Mouse (Mus musculus) hindbrain, postnatal 0 days (tissue): ENCODE measurements around the gene Plpp4. TPM values are rescaled to one million over a fixed set of nuclear protein-coding genes. Genes with fewer than 3 reads are reported as not detected.
A peak's percentile ranks its signal among the peaks of the same experiment; 100 is the strongest.

ENCODE experiments used
- ATAC-seq: fragments of 200-750 bp; cut with Nextera tagmentation; 2 replicates; pipeline ENCODE4 v1.8.0; 2017; ENCODE audit warnings: mild to moderate bottlenecking, moderate TSS enrichment, moderate library complexity
- DNase-seq: peaks from one replicate; pipeline ENCODE4 v3.0.0-alpha.2; 2015; ENCODE audit warnings: low spot score
- H3K27ac ChIP-seq: fragments of 300-500 bp; sonication (generic); 2 replicates; pipeline ENCODE4 v1.5.1; 2014; ENCODE audit warnings: mild to moderate bottlenecking
- H3K27me3 ChIP-seq: fragments of 300-500 bp; sonication (generic); 2 replicates; pipeline ENCODE4 v1.6.1; 2014; ENCODE audit warnings: low read length, mixed read lengths; ENCODE audit not compliant: insufficient read depth
- H3K36me3 ChIP-seq: fragments of 300-500 bp; sonication (generic); 2 replicates; pipeline ENCODE4 v1.6.1; 2014; ENCODE audit warnings: low read length, mixed read lengths; ENCODE audit not compliant: insufficient read depth
- H3K4me1 ChIP-seq: fragments of 300-500 bp; sonication (generic); 2 replicates; pipeline ENCODE4 v1.6.1; 2014; ENCODE audit warnings: antibody characterized with exemption, low read length, mixed read lengths; ENCODE audit not compliant: insufficient read depth
- H3K4me2 ChIP-seq: fragments of 300-500 bp; sonication (generic); 2 replicates; pipeline ENCODE4 v1.6.1; 2014; ENCODE audit warnings: low read depth, mild to moderate bottlenecking, low read length, moderate library complexity, mixed read lengths
- H3K4me3 ChIP-seq: fragments of 300-500 bp; sonication (generic); 2 replicates; pipeline ENCODE4 v1.5.1; 2014; ENCODE audit warnings: low read length
- H3K9ac ChIP-seq: fragments of 300-500 bp; sonication (generic); replicated peaks from 2 replicates; pipeline ENCODE4 v1.6.1; 2014; ENCODE audit warnings: mild to moderate bottlenecking, low read length, moderate library complexity, mixed read lengths
- H3K9me3 ChIP-seq: fragments of 300-500 bp; sonication (generic); 2 replicates; pipeline ENCODE4 v1.6.1; 2016; ENCODE audit warnings: low read length, mixed read lengths
- CTCF ChIP-seq: IDR thresholded peaks from 2 replicates; pipeline ENCODE4 v1.5.1; 2016; ENCODE audit warnings: antibody characterized with exemption, control low read depth, low read depth
- WGBS: fragments of 180-500 bp; shearing (Covaris S2); extraction: QIAGEN DNeasy Blood & Tissue Kit; methylation state at CpG from one replicate; pipeline ENCODE4 v1.1.7; 2014; 5-methylcytosine and 5-hydroxymethylcytosine counted together
- polyA plus RNA-seq: library from polyadenylated mRNA; unstranded; fragments of >200 nt; fragmentation: Nextera tagmentation; extraction: Ambion mirVana; gene quantifications from 2 replicates; pipeline ENCODE4 v1.2.1, GENCODE M21; 2015
- total RNA-seq: library from RNA; depleted of rRNA; stranded (reverse); fragments of >200 nt; gene quantifications from 2 replicates; pipeline ENCODE4 v1.2.3, GENCODE M21; 2014

The Plpp4 gene
- total and polyA plus RNA-seq, 2 experiments from 2014 or later = 14.4 to 22.7 TPM

- Histone ChIP-seq H3K27me3 (no peaks in the 10 kb centered on the region), H3K27ac (no peak overlapping the region), H3K36me3 (no peaks in the 10 kb centered on the region), H3K4me1 (no peaks in the 10 kb centered on the region), H3K4me2 (no peak overlapping the region), H3K9me3 (no peaks in the 10 kb centered on the region), H3K9ac (no peak overlapping the region), H3K4me3 (no peak overlapping the region)
- DNase-seq (no peak), ATAC-seq (no peak)
- WGBS = 67% methylated on average over 6 of the region's 6 CpGs
- TF ChIP-seq CTCF = no peak
Observed at GRCm38 (mm10) chr7:129312521-129312920, 55.7 kb downstream of the Plpp4 start.

GRCm38 (mm10) chr7:129313969-129314368, 57.1 kb downstream of the Plpp4 start:
- Histone ChIP-seq H3K36me3 (no peaks in the 10 kb centered on the region), H3K4me1 (no peaks in the 10 kb centered on the region), H3K4me3 (no peak overlapping the region), H3K9ac (no peak overlapping the region), H3K27me3 (no peaks in the 10 kb centered on the region), H3K9me3 (no peaks in the 10 kb centered on the region), H3K4me2 (no peak overlapping the region), H3K27ac (no peak overlapping the region)
- ATAC-seq = no peak
- peak; percentile 50 for DNase-seq
- WGBS = 43% methylated on average over 2 of the region's 2 CpGs
- TF ChIP-seq CTCF = no peak

GRCm38 (mm10) chr7:129340096-129340495, 83.3 kb downstream of the Plpp4 start:
- Histone ChIP-seq H3K4me1 (no peaks in the 10 kb centered on the region), H3K4me2 (no peak overlapping the region), H3K9ac (no peak overlapping the region), H3K4me3 (no peak overlapping the region), H3K27me3 (no peaks in the 10 kb centered on the region), H3K36me3 (no peaks in the 10 kb centered on the region), H3K9me3 (peaks cover 3% of the 10 kb centered on the region; the same call in 1 of the 2 replicates), H3K27ac (no peak overlapping the region)
- WGBS = 87% methylated on average over 3 of the region's 3 CpGs
- DNase-seq (peak; percentile 20), ATAC-seq (no peak)
- TF ChIP-seq CTCF = no peak

- no peaks in the 10 kb centered on the region for H3K9me3 ChIP-seq
- no peaks in the 10 kb centered on the region for H3K36me3 ChIP-seq
- TF ChIP-seq CTCF = no peak
- WGBS = 90% methylated on average over 2 of the region's 2 CpGs
- H3K27ac ChIP-seq = no peak overlapping the region
- no peak overlapping the region for H3K4me3 ChIP-seq
- no peak overlapping the region for H3K9ac ChIP-seq
- DNase-seq (no peak), ATAC-seq (no peak)
- H3K4me1 ChIP-seq = no peaks in the 10 kb centered on the region
- no peak overlapping the region for H3K4me2 ChIP-seq
- no peaks in the 10 kb centered on the region for H3K27me3 ChIP-seq
Observed at GRCm38 (mm10) chr7:129355561-129355960, 98.7 kb downstream of the Plpp4 start.

GRCm38 (mm10) chr7:129375306-129375705, 118.5 kb downstream of the Plpp4 start:
- ATAC-seq = no peak
- H3K4me1 ChIP-seq = no peaks in the 10 kb centered on the region
- no peak overlapping the region for H3K9ac ChIP-seq
- no peak overlapping the region for H3K4me3 ChIP-seq
- no peaks in the 10 kb centered on the region for H3K9me3 ChIP-seq
- 97% methylated on average over 1 of the region's 1 CpGs for whole genome bisulfite sequencing
- no peak for DNase-seq
- H3K27me3 ChIP-seq = no peaks in the 10 kb centered on the region
- no peak overlapping the region for H3K4me2 ChIP-seq
- no peak for TF ChIP-seq CTCF
- H3K27ac ChIP-seq = no peak overlapping the region
- no peaks in the 10 kb centered on the region for H3K36me3 ChIP-seq

- WGBS = 71% methylated on average over 3 of the region's 3 CpGs
- Histone ChIP-seq H3K27ac (no peak overlapping the region), H3K4me2 (no peak overlapping the region), H3K36me3 (no peaks in the 10 kb centered on the region), H3K9ac (no peak overlapping the region), H3K27me3 (no peaks in the 10 kb centered on the region), H3K9me3 (no peaks in the 10 kb centered on the region), H3K4me3 (no peak overlapping the region), H3K4me1 (no peaks in the 10 kb centered on the region)
- ATAC-seq (no peak), DNase-seq (peak; percentile 22)
- peak; percentile 45; the same call in 1 of the 2 replicates for TF ChIP-seq CTCF
Observed at GRCm38 (mm10) chr7:129385149-129385548, 128.3 kb downstream of the Plpp4 start.

GRCm38 (mm10) chr7:129392835-129393489, 136.1 kb downstream of the Plpp4 start:
- Histone ChIP-seq H3K36me3 (no peaks in the 10 kb centered on the region), H3K4me1 (no peaks in the 10 kb centered on the region), H3K9me3 (no peaks in the 10 kb centered on the region), H3K4me3 (no peak overlapping the region), H3K27me3 (no peaks in the 10 kb centered on the region), H3K27ac (no peak overlapping the region), H3K9ac (no peak overlapping the region), H3K4me2 (no peak overlapping the region)
- peak; percentile 15 for DNase-seq
- WGBS = 39% methylated on average over 11 of the region's 11 CpGs
- TF ChIP-seq CTCF = no peak
- no peak for ATAC-seq
